Mouse (Mus musculus) intestine, embryonic 16.5 days (tissue): ENCODE data around the gene Rbm8a2. TPM values are rescaled to one million over a fixed set of nuclear protein-coding genes. Genes with fewer than 3 reads are reported as not detected.

ENCODE experiments used
- ATAC-seq: fragments of 200-750 bp; cut with Nextera tagmentation; 2 replicates; pipeline ENCODE4 v1.8.0; 2017; ENCODE audit warnings: moderate TSS enrichment, moderate library complexity
- H3K27ac ChIP-seq: fragments of 300-500 bp; sonication (generic); 2 replicates; pipeline ENCODE4 v1.5.1; 2014; ENCODE audit warnings: mild to moderate bottlenecking, low read length
- H3K27me3 ChIP-seq: fragments of 300-500 bp; sonication (generic); replicated peaks from 2 replicates; pipeline ENCODE4 v1.6.1; 2014; ENCODE audit warnings: low read length, control low read depth, mixed read lengths; ENCODE audit not compliant: control insufficient read depth, insufficient read depth
- H3K36me3 ChIP-seq: fragments of 300-500 bp; sonication (generic); 2 replicates; pipeline ENCODE4 v1.6.1; 2014; ENCODE audit warnings: low read length, control low read depth; ENCODE audit not compliant: control insufficient read depth, insufficient read depth
- H3K4me1 ChIP-seq: fragments of 300-500 bp; sonication (generic); 2 replicates; pipeline ENCODE4 v1.6.1; 2014; ENCODE audit warnings: low read length, control low read depth, mixed read lengths; ENCODE audit not compliant: control insufficient read depth, insufficient read depth
- H3K4me2 ChIP-seq: fragments of 300-500 bp; sonication (generic); 2 replicates; pipeline ENCODE4 v1.6.1; 2014; ENCODE audit warnings: low read depth, low read length, control low read depth
- H3K4me3 ChIP-seq: fragments of 300-500 bp; sonication (generic); 2 replicates; pipeline ENCODE4 v1.5.1; 2014; ENCODE audit warnings: mild to moderate bottlenecking, low read length
- H3K9ac ChIP-seq: fragments of 300-500 bp; sonication (generic); 2 replicates; pipeline ENCODE4 v1.6.1; 2014; ENCODE audit warnings: low read depth, low read length
- H3K9me3 ChIP-seq: fragments of 300-500 bp; sonication (generic); 2 replicates; pipeline ENCODE4 v1.6.1; 2016; ENCODE audit warnings: low read length, control low read depth; ENCODE audit not compliant: control insufficient read depth
- WGBS: fragments of 180-500 bp; shearing (Covaris S2); extraction: QIAGEN DNeasy Blood & Tissue Kit; methylation state at CpG from one replicate; pipeline ENCODE4 v1.1.7; 2014; 5-methylcytosine and 5-hydroxymethylcytosine counted together
- polyA plus RNA-seq: library from polyadenylated mRNA; unstranded; fragments of >200 nt; fragmentation: Nextera tagmentation; extraction: Ambion mirVana; gene quantifications from 2 replicates; pipeline ENCODE4 v1.2.1, GENCODE M21; 2015

Gene Rbm8a2
- polyA plus RNA-seq, 1 experiment from 2014 or later: 0.15 TPM

DNA sequence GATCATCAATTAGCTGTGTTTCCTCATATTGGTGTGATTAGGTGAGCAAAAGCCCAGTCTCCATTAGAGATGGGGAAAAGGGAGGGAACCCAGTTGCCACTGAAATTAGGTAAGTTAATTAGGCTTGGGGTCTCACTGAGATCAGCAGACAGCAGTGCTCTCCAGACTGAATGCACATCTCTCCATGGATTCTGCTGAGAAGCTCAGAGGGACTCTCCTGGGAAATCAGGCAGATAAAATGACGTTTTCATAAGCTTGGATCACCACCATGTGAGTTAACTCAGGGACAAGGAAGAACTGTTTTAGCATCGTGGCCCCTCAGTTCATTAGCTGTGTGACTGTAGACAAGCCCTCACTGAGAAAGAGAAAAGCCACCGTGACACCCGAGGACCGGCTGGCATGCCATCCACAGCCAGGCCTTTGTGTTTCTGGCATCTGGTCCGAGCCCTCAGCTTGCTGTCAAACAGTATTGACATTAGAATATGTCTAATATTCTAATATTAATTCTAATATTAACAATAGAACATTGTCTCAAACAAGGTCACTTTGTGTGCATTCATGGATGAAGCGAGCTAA is 18.2 kb upstream of the Rbm8a2 start:
- no peaks in the 10 kb centered on the region for H3K9me3 ChIP-seq
- 70% methylated on average over 7 of the region's 7 CpGs for WGBS
- no peak overlapping the region for H3K9ac ChIP-seq
- no peaks in the 10 kb centered on the region for H3K4me1 ChIP-seq
- no peak overlapping the region for H3K27ac ChIP-seq
- no peak overlapping the region for H3K4me3 ChIP-seq
- H3K27me3 ChIP-seq: no peaks in the 10 kb centered on the region
- H3K36me3 ChIP-seq: no peaks in the 10 kb centered on the region
- no peak overlapping the region for H3K4me2 ChIP-seq
- no peak for ATAC-seq

DNA sequence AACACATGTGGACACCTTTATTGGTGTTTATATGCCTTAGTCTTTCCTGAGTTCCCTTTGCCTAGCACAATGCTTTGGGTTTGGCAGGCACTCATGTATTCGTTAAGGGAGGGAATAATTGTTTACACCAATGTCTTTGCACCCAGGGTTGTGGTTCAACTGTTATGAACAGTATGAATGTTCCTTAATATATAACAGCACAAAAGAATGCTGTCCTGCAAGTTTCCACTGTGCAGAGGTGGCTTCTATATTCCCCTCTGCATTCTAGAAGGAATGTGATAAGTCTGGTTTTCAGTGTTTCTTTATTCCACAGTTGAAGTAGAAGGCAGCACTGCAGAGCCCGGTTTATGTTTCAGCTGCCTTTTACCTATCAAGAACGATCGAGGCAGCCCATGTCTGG is 10.0 kb upstream of the Rbm8a2 start:
- Histone ChIP-seq H3K27me3 (no peaks in the 10 kb centered on the region), H3K4me2 (no peak overlapping the region), H3K9me3 (no peaks in the 10 kb centered on the region), H3K36me3 (no peaks in the 10 kb centered on the region), H3K4me3 (no peak overlapping the region), H3K9ac (no peak overlapping the region), H3K27ac (no peak overlapping the region), H3K4me1 (no peaks in the 10 kb centered on the region)
- ATAC-seq: no peak
- 67% methylated on average over 4 of the region's 4 CpGs for WGBS

DNA sequence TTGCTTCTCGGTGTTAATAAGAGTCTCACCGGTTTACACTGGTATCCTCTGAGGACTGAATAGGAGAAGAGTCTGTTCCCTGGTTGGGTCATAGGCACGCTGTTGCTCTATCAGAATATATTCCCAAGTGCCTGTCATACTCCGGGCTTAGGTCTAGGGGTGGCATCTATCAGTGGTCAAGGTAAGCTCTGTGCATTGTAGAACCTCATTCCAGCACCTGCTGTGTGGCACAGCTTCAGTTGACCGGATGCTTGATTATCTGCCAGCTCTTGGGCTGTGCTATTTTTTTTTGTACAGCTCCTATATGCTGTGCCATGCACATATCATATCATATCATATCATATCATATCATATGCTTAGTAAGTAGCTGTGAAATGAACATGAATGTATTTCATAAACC is 9.5 kb upstream of the Rbm8a2 start:
- H3K27ac ChIP-seq: no peak overlapping the region

GRCm38 (mm10) chr1:175970710-175971109 is 8.2 kb downstream of the Rbm8a2 start:
- no peaks in the 10 kb centered on the region for H3K9me3 ChIP-seq
- H3K27ac ChIP-seq: no peak overlapping the region
- WGBS: 79% methylated on average over 5 of the region's 5 CpGs
- no peak overlapping the region for H3K9ac ChIP-seq
- ATAC-seq: no peak
- no peak overlapping the region for H3K4me3 ChIP-seq
- no peak overlapping the region for H3K4me2 ChIP-seq
- H3K4me1 ChIP-seq: no peaks in the 10 kb centered on the region
- no peaks in the 10 kb centered on the region for H3K27me3 ChIP-seq
- H3K36me3 ChIP-seq: no peaks in the 10 kb centered on the region

More for the DNA sequence above, 9.5 kb upstream of the Rbm8a2 start:
- Histone ChIP-seq H3K4me3 (no peak overlapping the region), H3K4me1 (no peaks in the 10 kb centered on the region), H3K9me3 (no peaks in the 10 kb centered on the region), H3K4me2 (no peak overlapping the region), H3K9ac (no peak overlapping the region), H3K27me3 (no peaks in the 10 kb centered on the region), H3K36me3 (no peaks in the 10 kb centered on the region)
- no peak for ATAC-seq
- 88% methylated on average over 5 of the region's 5 CpGs for WGBS

DNA sequence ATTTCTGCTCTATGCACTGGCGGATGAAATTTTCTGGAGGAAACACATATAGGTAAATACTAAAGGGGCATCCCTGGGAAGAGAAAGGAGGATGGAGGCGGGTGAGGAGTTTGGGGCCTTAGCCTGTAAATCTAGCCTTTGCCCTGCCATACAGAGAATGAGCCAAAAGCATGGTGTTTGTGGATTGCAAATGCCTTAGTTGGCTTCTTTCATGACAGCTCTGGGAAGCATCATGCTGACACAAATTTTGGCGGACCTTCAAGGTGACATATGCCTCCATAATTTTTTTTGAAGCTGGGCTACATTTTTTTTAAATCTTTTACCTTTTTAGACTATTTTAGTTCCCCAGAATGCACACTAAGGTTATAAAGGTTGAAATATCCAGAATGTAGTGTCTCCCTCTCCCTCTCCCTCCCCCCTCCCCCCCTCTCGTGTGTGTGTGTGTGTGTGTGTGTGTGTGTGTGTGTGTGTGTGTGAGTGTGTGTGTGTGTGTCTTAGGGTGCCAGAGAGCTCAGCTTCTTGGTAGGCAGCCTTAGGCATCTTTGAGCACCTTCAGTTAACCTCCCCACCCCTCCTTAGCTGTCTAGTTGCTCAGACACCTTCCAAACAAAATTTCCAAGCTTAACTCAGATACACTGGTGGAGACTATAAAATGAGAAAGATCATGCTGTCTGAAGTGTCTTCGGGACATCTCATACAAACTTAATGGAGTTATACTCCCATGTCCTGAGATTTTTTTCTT is 11.7 kb downstream of the Rbm8a2 start:
- Histone ChIP-seq H3K4me3 (no peak overlapping the region), H3K27me3 (no peaks in the 10 kb centered on the region), H3K27ac (no peak overlapping the region), H3K36me3 (no peaks in the 10 kb centered on the region), H3K9ac (no peak overlapping the region), H3K4me1 (no peaks in the 10 kb centered on the region), H3K9me3 (no peaks in the 10 kb centered on the region), H3K4me2 (no peak overlapping the region)
- no peak for ATAC-seq
- WGBS: 81% methylated on average over 5 of the region's 5 CpGs

GRCm38 (mm10) chr1:175961786-175962185 is 17.1 kb downstream of the Rbm8a2 start:
- Histone ChIP-seq H3K27ac (no peak overlapping the region), H3K36me3 (no peaks in the 10 kb centered on the region), H3K4me3 (no peak overlapping the region), H3K9me3 (no peaks in the 10 kb centered on the region), H3K27me3 (no peaks in the 10 kb centered on the region), H3K9ac (no peak overlapping the region), H3K4me2 (no peak overlapping the region), H3K4me1 (no peaks in the 10 kb centered on the region)
- 82% methylated on average over 2 of the region's 2 CpGs for WGBS
- ATAC-seq: no peak

DNA sequence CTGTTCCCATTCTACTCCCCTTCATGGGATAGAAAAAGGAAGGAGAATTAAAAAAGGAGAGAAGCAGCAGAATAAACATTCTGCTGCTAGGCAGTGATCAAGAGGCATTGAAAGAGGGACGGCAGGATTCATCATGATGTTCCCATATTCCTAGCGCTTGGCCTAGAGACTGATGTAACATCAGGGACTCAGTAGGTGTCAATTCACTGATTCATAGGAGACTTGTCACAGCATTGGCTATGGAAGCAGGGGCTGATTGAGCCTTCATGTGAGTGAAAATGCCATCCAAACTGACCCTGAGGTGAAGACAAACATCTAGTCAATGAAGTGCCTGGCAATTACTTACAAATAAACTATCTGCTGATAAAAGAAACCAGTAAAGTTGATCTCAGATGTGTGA is 28.1 kb downstream of the Rbm8a2 start:
- Histone ChIP-seq H3K9me3 (no peaks in the 10 kb centered on the region), H3K27me3 (no peaks in the 10 kb centered on the region), H3K36me3 (no peaks in the 10 kb centered on the region), H3K27ac (no peak overlapping the region), H3K4me1 (no peaks in the 10 kb centered on the region), H3K9ac (no peak overlapping the region), H3K4me3 (no peak overlapping the region), H3K4me2 (no peak overlapping the region)
- ATAC-seq: no peak
- 79% methylated on average over 2 of the region's 2 CpGs for WGBS

GRCm38 (mm10) chr1:175950421-175950820 is 28.5 kb downstream of the Rbm8a2 start:
- Histone ChIP-seq H3K4me1 (no peaks in the 10 kb centered on the region), H3K27me3 (no peaks in the 10 kb centered on the region), H3K36me3 (no peaks in the 10 kb centered on the region), H3K9ac (no peak overlapping the region), H3K9me3 (no peaks in the 10 kb centered on the region), H3K27ac (no peak overlapping the region), H3K4me3 (no peak overlapping the region), H3K4me2 (no peak overlapping the region)
- ATAC-seq: no peak
- WGBS: 81% methylated on average over 3 of the region's 3 CpGs

DNA sequence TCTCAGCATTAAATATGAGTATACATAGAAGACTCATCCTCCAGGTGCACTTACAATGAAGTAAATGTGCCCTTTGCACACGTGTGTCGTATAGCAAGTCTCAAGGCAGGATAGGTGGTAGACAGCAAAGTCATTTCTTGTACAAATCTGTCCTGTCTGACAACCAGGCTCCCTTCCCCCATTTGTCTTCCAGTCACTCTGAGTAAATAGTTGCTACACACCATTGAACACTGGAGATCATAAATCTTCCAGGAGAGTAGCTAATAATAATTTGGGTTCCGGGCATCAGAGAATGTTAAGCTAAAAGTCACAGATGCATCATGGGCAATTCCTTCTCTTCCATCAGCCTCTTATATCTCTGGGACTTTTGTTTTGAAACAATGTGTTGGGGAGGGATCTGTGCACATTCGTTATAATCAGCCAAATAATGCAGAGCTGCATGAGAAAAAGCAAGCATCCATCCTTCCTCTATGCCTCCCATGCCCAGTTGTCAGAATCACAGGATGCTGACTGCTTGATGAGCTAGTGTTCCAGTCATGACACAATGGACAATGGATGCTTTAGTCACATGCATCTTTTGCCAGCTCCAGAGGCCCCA is 32.1 kb downstream of the Rbm8a2 start:
- no peaks in the 10 kb centered on the region for H3K27me3 ChIP-seq
- no peak overlapping the region for H3K4me3 ChIP-seq
- no peak for ATAC-seq
- no peak overlapping the region for H3K27ac ChIP-seq
- H3K4me1 ChIP-seq: no peaks in the 10 kb centered on the region
- WGBS: 63% methylated on average over 4 of the region's 4 CpGs
- no peaks in the 10 kb centered on the region for H3K36me3 ChIP-seq
- no peak overlapping the region for H3K4me2 ChIP-seq
- no peaks in the 10 kb centered on the region for H3K9me3 ChIP-seq
- no peak overlapping the region for H3K9ac ChIP-seq
